Mouse (Mus musculus): ENCODE results near the gene Sema4a.

GRCm38 (mm10) chr3:88455588-88456264 is 5.3 kb downstream of the Sema4a start:
- TF ChIP-seq CTCF (IDR thresholded peaks at IDR 0.05; ENCODE audit: low read depth) (no peak), EP300 (IDR thresholded peaks at IDR 0.05; ENCODE audit: low read depth) (no peak)

Measured in heart, postnatal 0 days (tissue).